Mouse (Mus musculus) hindbrain, embryonic 15.5 days (tissue): ENCODE measurements around the gene Dut. TPM values are rescaled to one million over a fixed set of nuclear protein-coding genes. Genes with fewer than 3 reads are reported as not detected.
A peak's percentile ranks its signal among the peaks of the same experiment; 100 is the strongest.
"Not testable (repeated sequence)": the region's sequence is repeated elsewhere in the genome, so short reads cannot be mapped to it uniquely, and the experiment has no call there.

Source experiments
- ATAC-seq: fragments of 200-750 bp; cut with Nextera tagmentation; 2 replicates; pipeline ENCODE4 v1.8.0; 2017; ENCODE audit warnings: low read depth, moderate number of reproducible peaks, moderate TSS enrichment; ENCODE audit not compliant: low FRiP score
- H3K27ac ChIP-seq: fragments of 300-500 bp; sonication (generic); replicated peaks from 2 replicates; pipeline ENCODE4 v1.5.1; 2015; ENCODE audit warnings: mild to moderate bottlenecking, inconsistent platforms
- H3K27me3 ChIP-seq: fragments of 300-500 bp; sonication (generic); 2 replicates; pipeline ENCODE4 v1.6.1; 2015; ENCODE audit warnings: control low read depth, inconsistent platforms
- H3K36me3 ChIP-seq: fragments of 300-500 bp; sonication (generic); 2 replicates; pipeline ENCODE4 v1.6.1; 2015; ENCODE audit warnings: control low read depth, inconsistent platforms
- H3K4me1 ChIP-seq: fragments of 300-500 bp; sonication (generic); replicated peaks from 2 replicates; pipeline ENCODE4 v1.6.1; 2015; ENCODE audit warnings: control low read depth, inconsistent platforms
- H3K4me2 ChIP-seq: fragments of 300-500 bp; sonication (generic); 2 replicates; pipeline ENCODE4 v1.6.1; 2015; ENCODE audit warnings: moderate library complexity, mild to moderate bottlenecking, inconsistent platforms
- H3K4me3 ChIP-seq: fragments of 300-500 bp; sonication (generic); 2 replicates; pipeline ENCODE4 v1.5.1; 2015; ENCODE audit warnings: mild to moderate bottlenecking, inconsistent platforms
- H3K9ac ChIP-seq: fragments of 300-500 bp; sonication (generic); 2 replicates; pipeline ENCODE4 v1.6.1; 2015; ENCODE audit warnings: inconsistent platforms
- H3K9me3 ChIP-seq: fragments of 300-500 bp; sonication (generic); 2 replicates; pipeline ENCODE4 v1.6.1; 2016; ENCODE audit warnings: control low read depth, inconsistent platforms
- WGBS: fragments of 180-500 bp; shearing (Covaris S2); methylation state at CpG from one replicate; pipeline ENCODE4 v1.1.7; 2015; 5-methylcytosine and 5-hydroxymethylcytosine counted together
- polyA plus RNA-seq: library from polyadenylated mRNA; unstranded; fragments of >200 nt; fragmentation: Nextera tagmentation; extraction: Ambion mirVana; gene quantifications from 2 replicates; pipeline ENCODE4 v1.2.1, GENCODE M21; 2015

Dut gene
- polyA plus RNA-seq, 1 experiment from 2014 or later = 76.1 TPM

GRCm38 (mm10) chr2:125259230-125260120, 12.5 kb downstream of the Dut start:
- Histone ChIP-seq H3K4me1 (peaks cover 6% of the 10 kb centered on the region), H3K9ac (no peak overlapping the region), H3K36me3 (peaks cover 17% of the 10 kb centered on the region), H3K9me3 (no peaks in the 10 kb centered on the region), H3K27ac (no peak overlapping the region), H3K4me3 (no peak overlapping the region), H3K27me3 (no peaks in the 10 kb centered on the region), H3K4me2 (no peak overlapping the region)
- WGBS = 83% methylated on average over 14 of the region's 14 CpGs
- ATAC-seq = no peak

GRCm38 (mm10) chr2:125260326-125260725, 13.3 kb downstream of the Dut start:
- no peak overlapping the region for H3K4me2 ChIP-seq
- H3K4me1 ChIP-seq = peaks cover 6% of the 10 kb centered on the region
- WGBS = 87% methylated on average over 2 of the region's 2 CpGs
- no peaks in the 10 kb centered on the region for H3K27me3 ChIP-seq
- H3K4me3 ChIP-seq = no peak overlapping the region
- peaks cover 14% of the 10 kb centered on the region for H3K36me3 ChIP-seq
- ATAC-seq = no peak
- no peak overlapping the region for H3K9ac ChIP-seq
- H3K9me3 ChIP-seq = no peaks in the 10 kb centered on the region
- no peak overlapping the region for H3K27ac ChIP-seq

GRCm38 (mm10) chr2:125263056-125263455, 16.1 kb downstream of the Dut start:
- Histone ChIP-seq H3K4me1 (peaks cover 6% of the 10 kb centered on the region), H3K36me3 (0 out of 2 replicates have a peak, but pooled peaks cover 2% of the 10 kb centered on the region), H3K27me3 (no peaks in the 10 kb centered on the region), H3K4me3 (no peak overlapping the region), H3K4me2 (no peak overlapping the region), H3K27ac (no peak overlapping the region), H3K9ac (no peak overlapping the region), H3K9me3 (no peaks in the 10 kb centered on the region)
- WGBS = 16% methylated on average over 5 of the region's 5 CpGs
- ATAC-seq = peak; percentile 75

DNA sequence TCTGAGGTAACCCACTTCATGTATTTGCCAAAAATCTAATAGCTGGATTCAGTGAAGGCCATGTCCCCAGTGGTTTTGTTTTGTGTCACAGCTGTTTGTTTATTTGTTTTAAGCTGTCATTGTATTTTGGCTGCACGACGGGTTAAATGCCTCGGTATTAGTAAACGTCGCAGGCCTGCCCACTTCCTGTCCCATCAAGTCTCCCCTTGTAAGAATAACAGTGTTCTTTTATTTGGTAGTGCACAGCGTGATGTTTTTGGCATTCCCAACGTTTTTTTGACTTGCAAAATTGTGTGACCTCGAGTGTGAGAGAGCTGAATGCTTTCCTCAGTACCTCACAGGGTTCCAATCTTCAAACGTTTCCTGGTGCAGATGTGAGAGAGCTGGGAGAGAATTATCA, 16.8 kb downstream of the Dut start:
- WGBS = 10% methylated on average over 9 of the region's 9 CpGs
- no peaks in the 10 kb centered on the region for H3K36me3 ChIP-seq
- no peaks in the 10 kb centered on the region for H3K27me3 ChIP-seq
- H3K4me1 ChIP-seq = peaks cover 6% of the 10 kb centered on the region
- H3K4me3 ChIP-seq = no peak overlapping the region
- no peaks in the 10 kb centered on the region for H3K9me3 ChIP-seq
- no peak overlapping the region for H3K4me2 ChIP-seq
- no peak overlapping the region for H3K9ac ChIP-seq
- ATAC-seq = no peak
- H3K27ac ChIP-seq = no peak overlapping the region

DNA sequence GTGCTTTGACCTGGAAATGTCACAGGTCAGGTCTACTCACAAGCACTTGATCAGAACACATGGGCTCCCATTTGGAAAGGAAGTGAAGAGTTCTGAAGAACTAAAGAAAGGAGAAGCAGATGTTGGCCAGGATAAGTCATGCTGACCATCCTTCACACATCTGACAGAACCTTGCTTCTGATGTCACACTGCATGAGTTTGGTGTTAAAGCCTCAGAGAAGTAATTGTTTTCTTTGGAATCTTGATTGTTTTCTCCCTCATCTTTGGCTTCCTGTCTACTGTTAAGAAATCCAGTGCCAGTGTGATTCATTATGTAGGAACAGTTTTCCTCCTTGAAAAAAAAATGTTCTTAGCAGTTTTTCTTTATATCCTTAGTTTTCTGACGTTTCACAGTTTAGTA, 21.9 kb downstream of the Dut start:
- Histone ChIP-seq H3K9ac (no peak overlapping the region), H3K4me3 (no peak overlapping the region), H3K4me1 (no peaks in the 10 kb centered on the region), H3K4me2 (no peak overlapping the region), H3K27ac (no peak overlapping the region), H3K9me3 (no peaks in the 10 kb centered on the region), H3K27me3 (no peaks in the 10 kb centered on the region), H3K36me3 (no peaks in the 10 kb centered on the region)
- 77% methylated on average over 1 of the region's 1 CpGs for WGBS
- ATAC-seq = no peak

GRCm38 (mm10) chr2:125275617-125276016, 28.6 kb downstream of the Dut start:
- no peaks in the 10 kb centered on the region for H3K9me3 ChIP-seq
- no peaks in the 10 kb centered on the region for H3K36me3 ChIP-seq
- no peaks in the 10 kb centered on the region for H3K4me1 ChIP-seq
- no peak for ATAC-seq
- H3K9ac ChIP-seq = no peak overlapping the region
- H3K4me2 ChIP-seq = no peak overlapping the region
- 71% methylated on average over 5 of the region's 5 CpGs for WGBS
- no peak overlapping the region for H3K27ac ChIP-seq
- no peaks in the 10 kb centered on the region for H3K27me3 ChIP-seq
- no peak overlapping the region for H3K4me3 ChIP-seq

GRCm38 (mm10) chr2:125276692-125277091, 29.7 kb downstream of the Dut start:
- Histone ChIP-seq H3K4me3 (no peak overlapping the region), H3K4me2 (no peak overlapping the region), H3K27me3 (no peaks in the 10 kb centered on the region), H3K4me1 (no peaks in the 10 kb centered on the region), H3K9ac (no peak overlapping the region), H3K36me3 (no peaks in the 10 kb centered on the region), H3K27ac (no peak overlapping the region), H3K9me3 (no peaks in the 10 kb centered on the region)
- ATAC-seq = no peak
- WGBS = 97% methylated on average over 5 of the region's 5 CpGs

GRCm38 (mm10) chr2:125278474-125278873, 31.5 kb downstream of the Dut start:
- Histone ChIP-seq H3K4me2 (no peak overlapping the region), H3K9ac (no peak overlapping the region), H3K9me3 (no peaks in the 10 kb centered on the region), H3K27ac (no peak overlapping the region), H3K4me1 (no peaks in the 10 kb centered on the region), H3K27me3 (no peaks in the 10 kb centered on the region), H3K36me3 (no peaks in the 10 kb centered on the region), H3K4me3 (no peak overlapping the region)
- no peak for ATAC-seq
- 81% methylated on average over 7 of the region's 7 CpGs for WGBS

GRCm38 (mm10) chr2:125279995-125280394, 33.0 kb downstream of the Dut start:
- H3K9ac ChIP-seq, H3K27me3 ChIP-seq, H3K27ac ChIP-seq, ATAC-seq, H3K36me3 ChIP-seq, H3K4me1 ChIP-seq, H3K4me2 ChIP-seq, H3K4me3 ChIP-seq, H3K9me3 ChIP-seq: not testable (repeated sequence)
- 83% methylated on average over 9 of the region's 9 CpGs for WGBS

DNA sequence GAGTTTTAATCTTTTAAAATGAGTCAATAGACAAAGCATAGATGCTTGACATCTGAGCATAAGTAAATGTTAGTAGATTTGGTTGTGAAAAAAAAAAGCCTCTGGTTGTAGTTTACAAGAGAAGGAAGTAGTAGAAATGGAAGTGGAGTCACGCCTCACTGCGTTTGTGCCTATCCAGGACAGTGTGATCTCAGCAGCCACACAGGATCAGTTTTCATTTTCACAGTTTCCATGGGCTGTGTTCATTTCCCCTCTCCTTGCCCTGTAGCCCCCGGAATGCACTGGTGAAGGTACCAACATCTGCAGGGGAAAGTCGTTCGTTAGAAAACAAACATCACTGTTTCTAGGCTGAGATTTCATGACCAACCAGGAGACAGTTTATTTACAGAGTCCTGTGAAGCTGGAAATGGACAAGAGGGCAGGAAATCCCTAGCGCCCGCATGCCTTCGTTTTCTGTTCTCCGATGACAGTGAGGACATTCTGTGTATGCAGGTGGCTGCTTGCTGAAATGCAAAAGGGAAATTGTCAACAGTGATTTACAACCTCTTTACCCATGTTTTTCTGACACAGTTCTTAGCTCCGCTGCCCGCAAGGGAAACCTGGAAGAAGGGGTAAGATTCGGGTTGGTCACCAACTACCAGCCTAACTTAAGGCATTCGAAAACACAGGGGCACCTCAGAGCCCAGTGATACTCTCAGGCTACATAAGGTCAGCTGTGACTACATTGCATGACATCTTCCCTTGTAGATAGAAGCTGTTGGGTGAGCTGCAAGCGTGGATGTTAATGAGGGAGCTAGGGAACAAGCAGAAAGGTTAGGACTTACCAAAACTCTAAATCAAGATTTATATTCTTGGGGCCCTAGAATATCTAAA, 35.6 kb downstream of the Dut start:
- no peak for ATAC-seq
- H3K9me3 ChIP-seq = no peaks in the 10 kb centered on the region
- no peak overlapping the region for H3K9ac ChIP-seq
- 76% methylated on average over 14 of the region's 14 CpGs for WGBS
- H3K4me2 ChIP-seq = no peak overlapping the region
- H3K36me3 ChIP-seq = no peaks in the 10 kb centered on the region
- no peak overlapping the region for H3K4me3 ChIP-seq
- H3K27ac ChIP-seq = no peak overlapping the region
- no peaks in the 10 kb centered on the region for H3K27me3 ChIP-seq
- H3K4me1 ChIP-seq = no peaks in the 10 kb centered on the region

GRCm38 (mm10) chr2:125285777-125286176, 38.8 kb downstream of the Dut start:
- H3K36me3 ChIP-seq = no peaks in the 10 kb centered on the region
- no peaks in the 10 kb centered on the region for H3K9me3 ChIP-seq
- no peak overlapping the region for H3K4me2 ChIP-seq
- no peak overlapping the region for H3K9ac ChIP-seq
- WGBS = 63% methylated on average over 4 of the region's 4 CpGs
- no peaks in the 10 kb centered on the region; the same call in 1 of the 2 replicates for H3K4me1 ChIP-seq
- no peaks in the 10 kb centered on the region for H3K27me3 ChIP-seq
- no peak for ATAC-seq
- H3K4me3 ChIP-seq = no peak overlapping the region
- no peak overlapping the region for H3K27ac ChIP-seq
